Mouse (Mus musculus): ENCODE results near the gene Sms. TPM values are rescaled to one million over a fixed set of nuclear protein-coding genes. Genes with fewer than 3 reads are reported as not detected.

The Sms gene
- 10.1 and 15.0 TPM in 2 replicates for total RNA-seq (2023)

DNA sequence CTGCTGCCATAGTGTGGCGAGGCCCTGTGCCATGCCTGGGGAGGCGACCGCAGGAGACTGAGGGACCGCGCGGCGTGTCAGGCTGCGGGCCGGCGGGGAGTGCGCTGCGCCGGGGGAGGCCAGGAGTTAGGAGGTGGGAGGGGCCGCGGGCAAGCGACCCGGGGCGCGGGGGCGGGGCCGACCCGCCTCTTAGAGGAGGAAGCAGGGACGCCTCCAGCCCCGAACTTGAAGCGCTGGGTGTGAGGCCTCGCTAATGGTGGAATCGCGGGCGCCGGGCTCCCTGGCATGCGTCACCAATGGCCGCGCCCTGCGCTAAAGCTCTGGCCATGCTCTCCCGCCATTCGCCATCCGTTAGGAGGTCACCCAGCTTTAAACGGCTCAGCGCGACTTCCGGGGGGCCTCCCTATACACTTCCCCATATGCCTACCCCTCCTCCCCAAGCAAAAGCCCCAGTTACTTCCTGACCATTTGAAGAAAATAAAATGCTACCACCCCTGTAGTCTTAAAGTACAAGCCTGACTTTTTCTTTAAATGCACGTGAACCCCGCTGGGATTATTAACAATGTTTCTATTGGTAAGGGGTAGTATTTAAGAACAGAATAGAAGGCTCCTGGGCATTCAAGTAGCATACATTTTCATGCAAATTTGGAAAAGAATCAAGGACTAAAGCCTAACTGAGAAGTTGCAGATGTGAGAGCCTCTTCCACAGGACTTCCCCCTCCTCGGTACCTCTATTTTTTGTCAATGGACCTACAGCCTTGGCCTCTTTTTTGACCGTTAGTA, at the start of gene Sms:
TSS of gene Sms (minus strand) at position 344 of the 783 bp plus-strand sequence.

DNA sequence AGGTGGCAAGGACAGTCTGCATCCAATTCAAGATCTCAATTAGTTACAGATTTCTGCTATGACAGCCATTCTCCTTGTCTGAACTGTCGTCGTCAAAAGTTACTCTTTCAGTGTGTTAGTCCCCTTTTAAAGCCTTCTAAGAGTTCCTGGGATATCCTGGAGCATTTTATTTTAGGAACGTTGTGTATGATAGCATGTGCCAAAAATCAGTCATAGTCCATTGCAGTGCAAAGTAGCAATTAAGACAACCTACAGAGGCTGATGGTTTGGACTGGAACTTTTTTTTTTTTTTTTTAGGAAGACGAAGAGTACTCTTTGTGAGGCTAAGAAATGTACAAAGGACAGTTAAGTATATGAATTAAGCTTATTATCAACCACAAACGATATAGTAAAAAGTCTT, 76.9 kb downstream of the Sms start, which contains the start of gene Phex:
TSS of gene Phex (minus strand) at position 101 of the 400 bp plus-strand sequence.

Other genes starting within 250 kb of the Sms start
- gene Phex, start 77.0 kb downstream of the Sms start, total RNA-seq (2023): 0.11 and 0.25 TPM in 2 replicates
- gene Yy2, start 76.7 kb upstream of the Sms start, total RNA-seq (2023): 1.4 TPM in 1 of 2 replicates, not detected in the other
- 6.3 and 10.2 TPM in 2 replicates for gene Mbtps2, start 106.4 kb upstream of the Sms start, total RNA-seq (2023)
- gene Smpx, start 206.6 kb upstream of the Sms start, total RNA-seq (2023): not detected in 2 replicates